Mouse (Mus musculus) brain, adult 2 months (tissue): ENCODE results near the gene Pdhb.

Experiments used
- DNase-seq: peaks from one replicate; pipeline ENCODE4 v3.0.0; 2011; ENCODE audit warnings: low read depth, low spot score

Gene Pdhb

GRCm38 (mm10) chr14:8172507-8173410 is at the start of gene Pdhb:
TSS of gene Pdhb (minus strand) at chr14:8173025.
- DNase-seq: peak; percentile 100

- DNase-seq: no peak
Measured at GRCm38 (mm10) chr14:8222561-8222960, 49.7 kb upstream of the Pdhb start.

GRCm38 (mm10) chr14:8220912-8221311 is 48.1 kb upstream of the Pdhb start:
- DNase-seq: no peak

GRCm38 (mm10) chr14:8220306-8220705 is 47.5 kb upstream of the Pdhb start:
- DNase-seq: no peak

GRCm38 (mm10) chr14:8219876-8220275 is 47.1 kb upstream of the Pdhb start:
- no peak for DNase-seq

GRCm38 (mm10) chr14:8218730-8219380 is 46.0 kb upstream of the Pdhb start:
- DNase-seq: peak; percentile 89

GRCm38 (mm10) chr14:8218238-8218637 is 45.4 kb upstream of the Pdhb start:
- no peak for DNase-seq

- no peak for DNase-seq
Measured at GRCm38 (mm10) chr14:8216100-8216499, 43.3 kb upstream of the Pdhb start.

GRCm38 (mm10) chr14:8215208-8215778 is 42.5 kb upstream of the Pdhb start:
- DNase-seq: peak; percentile 63

GRCm38 (mm10) chr14:8214299-8215207 is 41.7 kb upstream of the Pdhb start:
- peak; percentile 84 for DNase-seq

- DNase-seq: peak; percentile 98
Measured at GRCm38 (mm10) chr14:8213803-8214224, 41.0 kb upstream of the Pdhb start, which contains the start of gene Kctd6. TSS of gene Kctd6 (plus strand) at chr14:8214140.

- DNase-seq: no peak
Measured at GRCm38 (mm10) chr14:8212996-8213395, 40.2 kb upstream of the Pdhb start.

- DNase-seq: no peak
Measured at GRCm38 (mm10) chr14:8209896-8210295, 37.1 kb upstream of the Pdhb start.

GRCm38 (mm10) chr14:8208876-8209275 is 36.1 kb upstream of the Pdhb start:
- DNase-seq: peak; percentile 95

GRCm38 (mm10) chr14:8207543-8207942 is 34.7 kb upstream of the Pdhb start:
- no peak for DNase-seq

- peak; percentile 40 for DNase-seq
Measured at GRCm38 (mm10) chr14:8207105-8207504, 34.3 kb upstream of the Pdhb start.

GRCm38 (mm10) chr14:8206179-8206910 is 33.5 kb upstream of the Pdhb start:
- peak; percentile 68 for DNase-seq

- no peak for DNase-seq
Measured at GRCm38 (mm10) chr14:8201715-8202114, 28.9 kb upstream of the Pdhb start.

GRCm38 (mm10) chr14:8200769-8201168 is 27.9 kb upstream of the Pdhb start:
- peak; percentile 39 for DNase-seq

- no peak for DNase-seq
Measured at GRCm38 (mm10) chr14:8192727-8193126, 19.9 kb upstream of the Pdhb start.
